Mouse (Mus musculus): ENCODE data around the gene Micall1.

The Micall1 gene

DNA sequence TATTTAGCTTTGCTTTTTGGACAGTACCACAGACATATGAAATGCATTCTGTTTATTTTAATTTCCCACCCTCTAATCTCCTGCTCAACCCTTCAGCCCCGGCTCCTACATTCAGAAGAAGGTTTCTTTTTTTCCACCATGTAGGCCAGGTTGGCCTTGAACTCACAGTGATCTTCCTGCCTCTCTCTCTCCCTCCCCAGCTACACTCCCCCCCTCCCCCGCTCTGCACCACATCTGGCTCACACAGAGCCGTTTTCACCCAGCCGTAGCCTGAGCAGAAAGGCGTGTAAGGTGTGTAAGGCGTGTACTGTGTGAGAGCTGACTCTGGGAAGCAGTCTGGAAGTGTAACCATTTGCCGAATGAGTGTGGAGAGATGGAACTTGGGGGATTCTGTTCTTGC lies 20.6 kb downstream of the Micall1 start:
- no peak for DNase-seq (ENCODE audit: low read depth)

GRCm38 (mm10) chr15:79130782-79131181 lies 22.1 kb downstream of the Micall1 start:
- DNase-seq (ENCODE audit: low read depth): no peak

- DNase-seq (ENCODE audit: low read depth): no peak
Observed at GRCm38 (mm10) chr15:79131442-79131841, 22.7 kb downstream of the Micall1 start.

DNA sequence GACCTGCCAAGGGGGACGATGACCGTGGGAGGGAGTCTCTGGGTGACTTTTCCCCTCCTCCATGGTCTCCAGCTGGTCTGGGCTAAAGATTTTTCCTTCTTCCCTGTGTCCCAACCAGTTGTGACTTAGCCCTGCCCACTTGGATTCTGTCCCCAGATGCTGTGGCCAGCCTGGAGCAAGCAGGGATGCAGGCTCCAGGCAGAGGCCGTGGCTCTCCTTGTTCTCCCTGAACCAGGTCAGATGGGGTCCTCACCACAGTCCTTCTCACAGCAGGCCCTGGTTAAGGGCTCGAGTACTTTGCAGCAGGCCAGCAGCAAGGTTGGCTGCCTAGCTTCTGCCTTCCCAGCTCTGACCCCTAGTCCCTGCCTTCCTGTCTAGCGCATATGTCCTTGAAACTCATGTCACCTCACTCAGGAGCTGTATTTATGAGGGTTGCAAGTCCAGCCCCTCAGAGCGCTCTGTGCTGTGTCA lies 24.5 kb downstream of the Micall1 start:
- DNase-seq (ENCODE audit: low read depth): no peak

DNA sequence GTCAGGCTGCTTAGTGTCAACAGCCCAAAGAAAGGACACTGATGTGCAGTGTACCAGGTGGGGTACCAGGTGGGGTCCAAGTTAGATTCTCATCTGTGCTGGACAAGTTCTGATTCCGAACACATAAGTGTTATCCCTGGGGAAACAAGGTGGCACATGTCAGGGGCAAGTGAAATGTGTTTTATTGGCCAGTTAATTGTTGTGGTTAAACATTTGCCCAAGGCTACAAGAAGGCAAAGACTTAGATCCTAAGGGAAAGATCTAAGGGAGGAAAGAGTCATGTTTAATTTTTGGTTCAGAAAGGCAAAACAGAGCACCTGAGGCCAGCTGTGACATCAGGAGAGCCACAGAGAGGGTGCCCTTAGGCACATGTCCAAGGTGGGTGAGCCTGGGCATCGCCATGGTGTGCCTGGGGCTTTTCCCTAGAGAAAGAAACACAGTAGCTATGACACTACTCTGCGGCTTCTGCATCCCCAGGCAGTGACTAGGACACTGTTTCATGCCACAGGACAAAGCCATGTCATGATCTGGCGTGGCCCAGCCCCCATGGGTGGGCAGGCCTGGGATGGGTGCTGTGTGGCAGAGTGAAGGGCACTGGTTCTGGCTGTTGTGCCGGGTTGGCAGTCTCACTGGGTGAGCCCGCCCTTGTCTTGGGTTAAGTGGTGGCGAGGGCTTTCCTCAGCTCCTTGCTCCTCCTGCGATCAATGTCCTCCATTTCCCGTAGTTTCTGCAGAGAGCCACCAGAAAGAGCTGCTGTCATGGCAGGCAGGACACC lies 26.0 kb downstream of the Micall1 start:
- no peak for DNase-seq (ENCODE audit: low read depth)

DNA sequence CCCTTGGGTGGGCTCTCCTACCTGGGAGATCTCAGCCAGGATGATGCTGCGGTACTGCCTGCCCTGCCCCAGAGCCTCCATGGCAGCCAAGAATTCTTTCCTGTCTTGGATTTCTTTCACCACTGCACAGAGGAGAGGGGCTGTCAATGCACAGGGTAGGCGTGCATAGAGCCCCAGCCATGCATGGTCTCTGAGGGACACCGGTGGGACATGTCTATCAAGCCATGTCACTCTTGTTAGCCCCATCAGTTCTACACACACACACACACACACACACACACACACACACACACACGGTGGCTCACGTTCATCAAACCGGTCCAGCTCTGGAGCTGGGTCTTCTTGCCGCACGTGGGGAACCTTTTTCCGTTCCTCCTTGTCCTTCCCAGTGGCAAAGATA lies 26.6 kb downstream of the Micall1 start:
- DNase-seq (ENCODE audit: low read depth): no peak

DNA sequence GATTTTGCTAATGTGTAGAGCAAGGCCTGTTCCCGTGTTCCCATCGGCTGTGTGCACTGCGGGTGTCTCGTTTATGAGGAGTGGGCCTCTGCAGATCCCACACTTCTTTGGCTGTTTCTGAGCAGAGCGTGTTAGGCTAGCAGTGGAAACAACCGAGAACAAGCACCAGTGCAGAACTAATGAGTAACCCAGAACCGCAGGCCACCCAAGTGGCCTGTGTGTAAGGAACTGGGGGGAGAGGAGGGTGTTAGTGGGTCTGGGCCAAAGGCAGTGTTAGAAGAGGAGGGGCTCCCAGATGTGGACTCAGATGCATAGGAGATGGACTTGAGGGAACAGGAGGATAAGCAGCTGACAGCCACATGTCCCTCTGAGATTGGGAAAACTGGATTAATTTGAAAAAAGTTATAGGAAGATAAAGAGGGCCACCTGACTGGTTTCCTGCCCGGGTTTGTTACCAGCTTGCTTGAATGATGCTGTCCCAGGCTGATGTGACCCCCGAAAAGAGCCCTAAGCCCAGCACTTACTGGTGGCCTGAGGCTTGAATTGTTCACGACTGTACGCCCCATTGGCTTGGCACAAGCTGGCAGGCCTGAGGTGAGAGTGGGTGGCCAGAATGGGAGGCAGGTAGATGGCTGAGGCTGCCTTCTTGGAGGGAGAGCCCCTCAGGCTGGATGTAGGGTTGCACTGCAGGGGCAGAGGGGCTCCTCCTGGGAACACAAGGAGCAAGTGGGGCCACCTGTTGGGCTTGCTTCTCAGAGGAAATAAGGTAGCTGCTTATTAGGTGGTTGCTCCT lies 27.3 kb downstream of the Micall1 start:
- no peak for DNase-seq (ENCODE audit: low read depth)

DNA sequence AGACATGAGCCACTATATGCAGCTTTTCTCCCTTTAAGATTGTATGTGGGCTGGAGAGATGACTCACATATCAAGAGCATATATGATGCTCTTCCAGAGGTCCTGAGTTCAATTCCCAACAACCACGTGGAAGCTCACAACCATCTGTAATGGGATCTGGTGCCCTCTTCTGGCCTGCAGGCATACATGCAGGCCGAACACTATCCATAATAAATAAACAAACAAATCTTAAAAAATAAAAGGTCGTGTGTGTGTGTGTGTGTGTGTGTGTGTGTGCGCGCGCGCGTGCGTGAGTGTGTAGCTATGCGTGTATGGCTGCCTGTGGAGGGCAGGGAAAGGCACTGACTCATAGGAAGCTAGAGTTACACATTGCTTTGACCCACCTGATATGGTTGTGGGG lies 30.9 kb downstream of the Micall1 start:
- no peak for DNase-seq (ENCODE audit: low read depth)

DNA sequence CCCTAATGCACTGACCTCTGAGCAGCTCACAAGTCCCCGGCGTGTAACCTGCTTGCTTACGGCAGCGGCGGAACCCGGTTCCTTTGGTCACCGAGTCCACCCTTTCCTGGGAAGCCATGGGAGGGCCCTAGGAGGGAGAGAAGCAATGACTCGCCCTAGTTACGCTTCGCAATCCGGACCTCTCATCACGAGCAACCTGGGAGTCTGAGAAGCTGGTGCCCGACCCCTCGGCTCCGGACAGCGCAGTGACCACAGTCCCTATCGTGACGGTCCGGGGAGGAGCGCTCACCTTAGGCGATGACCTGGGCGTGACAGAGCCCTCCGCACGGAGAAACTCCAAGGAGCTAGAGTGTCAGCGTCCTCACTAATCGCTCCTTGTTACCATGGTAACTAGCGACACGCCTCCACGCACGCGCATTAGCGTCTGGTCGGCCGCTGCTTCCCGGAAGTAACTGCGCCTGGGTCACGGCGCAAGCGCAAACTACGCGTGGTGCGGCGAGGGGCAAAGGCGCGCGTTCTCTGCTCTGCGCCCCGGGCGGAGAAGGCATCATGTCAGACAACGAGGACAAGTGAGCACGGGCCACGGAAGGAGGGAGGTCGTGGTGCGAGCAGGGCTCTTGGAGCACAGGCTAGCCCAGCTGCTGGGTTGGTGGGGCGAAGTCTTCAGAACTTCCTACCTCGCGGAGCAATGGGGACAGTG lies 32.3 kb downstream of the Micall1 start, which contains the start of the genes Polr2f and 1700088E04Rik:
Gene Polr2f (plus strand): TSS at position 144 of the 700 bp plus-strand sequence.
Gene 1700088E04Rik (minus strand): TSS at position 388 of the 700 bp plus-strand sequence.
- peak; percentile 95 for DNase-seq (ENCODE audit: low read depth)

GRCm38 (mm10) chr15:79141566-79141917 lies 32.8 kb downstream of the Micall1 start:
- no peak for DNase-seq (ENCODE audit: low read depth)

DNA sequence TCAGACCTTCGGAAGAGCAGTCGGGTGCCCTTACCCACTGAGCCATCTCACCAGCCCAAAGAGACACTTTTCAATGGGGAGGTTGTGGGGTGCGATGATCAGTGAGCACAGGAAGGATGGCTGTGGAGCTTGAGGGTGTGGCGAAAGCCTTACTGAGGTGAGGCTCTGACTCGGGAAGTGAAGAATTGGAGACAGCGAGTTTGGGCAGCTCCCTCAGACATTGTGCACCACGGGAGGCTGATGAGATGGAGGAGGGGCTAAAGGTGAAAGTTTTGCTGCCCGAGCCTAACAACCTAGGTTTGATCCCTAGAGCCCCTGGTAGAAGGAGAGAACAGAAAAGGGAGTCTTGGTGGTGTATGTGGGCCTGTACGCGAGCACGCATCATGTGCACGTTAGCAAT lies 34.6 kb downstream of the Micall1 start:
- DNase-seq (ENCODE audit: low read depth): no peak

DNA sequence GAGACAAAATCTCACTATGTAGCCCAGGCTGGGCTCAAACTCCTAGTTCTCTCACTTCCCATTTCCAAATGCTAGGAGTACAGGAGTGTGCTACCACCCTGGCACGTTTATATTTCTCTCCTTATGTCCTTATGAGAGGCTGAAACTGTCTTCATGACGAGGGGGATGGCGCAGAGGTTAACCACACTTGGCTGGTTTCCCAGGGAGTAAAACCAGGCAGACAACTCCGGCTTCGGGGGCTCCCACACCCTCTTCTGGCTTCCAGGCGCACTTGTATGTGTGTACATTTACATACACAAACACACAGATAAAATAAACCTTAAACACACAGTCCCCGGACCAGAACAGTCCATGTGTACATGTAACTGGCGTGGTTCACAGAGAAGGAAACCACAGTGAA lies 35.3 kb downstream of the Micall1 start:
- DNase-seq (ENCODE audit: low read depth): no peak

- DNase-seq (ENCODE audit: low read depth): no peak
Observed at GRCm38 (mm10) chr15:79145522-79145921, 36.8 kb downstream of the Micall1 start.

- DNase-seq (ENCODE audit: low read depth): peak; percentile 74
Observed at GRCm38 (mm10) chr15:79148533-79148932, 39.8 kb downstream of the Micall1 start.

DNA sequence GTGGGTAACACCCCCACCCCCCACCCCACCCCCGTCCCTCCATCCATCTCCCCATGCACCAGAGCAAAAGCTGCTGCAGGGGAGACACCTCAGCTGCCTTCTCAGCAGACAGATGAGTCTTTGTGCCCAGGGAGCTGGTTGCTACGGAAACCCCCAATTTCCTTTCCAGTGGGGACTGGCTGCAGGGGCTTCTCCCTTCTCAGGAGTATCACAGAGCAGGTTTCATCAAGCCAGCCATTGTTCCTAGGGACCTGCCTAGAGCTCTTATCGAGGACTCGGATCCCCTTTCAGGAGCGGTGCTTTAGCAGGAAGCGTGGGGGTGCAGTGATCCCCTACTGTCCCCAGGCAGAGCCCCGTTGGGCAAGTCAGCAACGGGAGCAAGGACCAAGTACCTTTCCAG lies 43.2 kb downstream of the Micall1 start:
- DNase-seq (ENCODE audit: low read depth): no peak

- no peak for DNase-seq (ENCODE audit: low read depth)
Observed at GRCm38 (mm10) chr15:79152709-79153108, 44.0 kb downstream of the Micall1 start.

- no peak for DNase-seq (ENCODE audit: low read depth)
Observed at GRCm38 (mm10) chr15:79155572-79155971, 46.9 kb downstream of the Micall1 start.

DNA sequence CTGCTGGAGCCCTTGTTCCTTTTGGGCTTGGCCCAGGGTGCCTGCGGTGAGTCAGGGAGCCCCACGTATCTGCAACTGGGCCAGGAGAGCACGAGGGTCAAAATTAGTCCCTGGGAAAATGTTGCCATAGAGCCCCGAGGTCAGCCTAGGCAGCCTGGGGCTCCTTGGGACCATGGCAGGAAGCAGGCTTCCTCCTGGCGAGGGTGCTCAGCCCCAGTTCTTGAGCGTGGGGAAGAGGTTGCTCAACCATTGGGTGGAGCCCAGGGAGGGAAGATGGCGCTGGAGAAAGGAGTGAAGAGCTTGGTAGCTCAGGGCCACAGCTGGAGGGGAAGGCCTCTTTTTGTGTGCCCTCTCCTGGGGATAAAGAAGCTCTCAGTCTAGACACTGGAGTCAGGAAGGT lies 53.6 kb downstream of the Micall1 start:
- DNase-seq (ENCODE audit: low read depth): peak; percentile 18

GRCm38 (mm10) chr15:79162822-79163221 lies 54.1 kb downstream of the Micall1 start:
- no peak for DNase-seq (ENCODE audit: low read depth)

DNA sequence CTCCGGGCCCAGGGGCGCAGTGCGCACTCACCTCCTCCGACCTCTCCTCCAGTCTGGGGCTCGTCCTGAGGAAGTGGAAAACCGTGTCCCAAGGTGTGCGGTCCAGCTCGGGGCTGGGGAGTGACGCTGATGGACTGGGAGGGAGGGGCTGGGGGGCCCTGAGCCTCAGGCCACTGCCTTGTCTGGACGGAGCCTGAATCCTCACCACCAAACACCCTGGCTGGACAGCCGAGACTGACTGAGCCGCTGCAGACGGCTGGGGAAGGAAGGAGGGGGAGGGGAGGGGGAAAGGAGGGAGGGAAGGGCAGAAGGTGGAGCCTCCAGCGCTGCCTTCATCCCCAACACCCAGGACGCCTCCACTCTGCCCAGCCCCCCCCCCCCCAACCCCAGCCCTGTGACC lies 55.6 kb downstream of the Micall1 start:
- no peak for DNase-seq (ENCODE audit: low read depth)

- no peak for DNase-seq (ENCODE audit: low read depth)
Observed at GRCm38 (mm10) chr15:79165140-79165539, 56.4 kb downstream of the Micall1 start, which contains the start of gene Sox10. Sox10 (minus strand) TSS chr15:79165240.

- no peak for DNase-seq (ENCODE audit: low read depth)
Observed at GRCm38 (mm10) chr15:79166712-79167111, 58.0 kb downstream of the Micall1 start.

Data from c-Kit-positive CD71-negative TER-119-negative erythroid progenitor cells, embryonic 14.5 days (primary cell).